Mouse (Mus musculus) left cerebral cortex, postnatal 36 days (tissue): ENCODE measurements around the gene Pomp. TPM values are rescaled to one million over a fixed set of nuclear protein-coding genes. Genes with fewer than 3 reads are reported as not detected.

Experiments
- DNase-seq, 2 experiments: peaks; one replicate each; pipeline ENCODE4 v3.0.0; 2021 to 2022; ENCODE audit warnings: low spot score in 2 of 2, mixed read lengths in 1 of 2
- intact Hi-C: fragments of 180-260 bp; cut with DNase I; formaldehyde crosslinking; loops from one replicate; pipeline ENCODE4 v1.15.1; 2025
- total RNA-seq, 2 experiments: library from RNA; stranded (reverse); gene quantifications; 2 replicates each; pipeline ENCODE4 v1.2.3; 2021

The Pomp gene
- total RNA-seq, result 100 to 1,000 TPM; 159 to 195 TPM

DNA sequence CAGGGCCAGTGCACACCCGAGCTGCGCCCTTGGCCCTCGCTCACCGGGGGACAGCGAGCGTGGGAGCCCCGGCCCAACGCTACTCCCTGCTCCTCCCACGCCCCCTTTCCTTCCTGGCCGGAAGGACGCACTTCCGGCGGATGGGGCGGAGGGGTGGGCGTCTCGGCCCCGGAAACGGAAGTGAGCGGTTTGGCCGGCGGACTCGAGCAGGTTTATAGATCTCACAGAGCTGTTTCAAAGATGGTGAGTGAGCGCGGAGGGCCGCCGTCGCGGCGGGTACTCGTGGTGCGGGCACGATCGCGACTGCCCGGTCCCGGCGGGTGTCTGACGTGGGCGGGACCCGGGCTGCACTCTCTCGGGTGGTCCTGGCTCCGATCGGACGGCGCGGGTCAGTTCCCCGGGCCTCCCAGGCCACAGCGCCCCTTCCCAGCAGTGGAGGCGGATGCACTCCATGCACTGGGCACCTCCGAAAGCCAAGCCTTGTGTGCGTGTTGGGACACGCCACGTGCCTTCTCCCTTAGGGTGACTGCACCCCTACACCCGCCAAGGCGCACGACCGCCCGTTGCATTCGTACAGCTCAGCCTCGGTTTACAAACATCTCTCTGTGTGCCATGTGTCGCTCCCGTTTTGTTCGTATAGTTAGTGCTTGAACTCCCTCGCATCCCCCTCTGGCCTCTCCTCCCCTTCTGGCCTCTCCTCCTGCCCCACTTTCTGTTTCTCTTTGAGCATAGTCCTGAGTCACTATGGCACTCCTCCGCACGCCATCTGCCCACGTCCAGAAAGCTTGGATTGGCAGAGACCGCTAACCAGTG lies at the start of gene Pomp:
Gene Pomp (plus strand): TSS at position 13 of the 813 bp plus-strand sequence.
- intact Hi-C loops, result loop anchor here (5.0 to 10.0 kb wide), 2 partner anchors 97 to 384 kb away; partner anchors contain the start of gene Mtus2
- peak; percentile 92 to 94 for DNase-seq

GRCm38 (mm10) chr5:147812255-147813040 lies 47.8 kb upstream of the Pomp start:
- intact Hi-C loops, result no loop called here
- no peak for DNase-seq

DNA sequence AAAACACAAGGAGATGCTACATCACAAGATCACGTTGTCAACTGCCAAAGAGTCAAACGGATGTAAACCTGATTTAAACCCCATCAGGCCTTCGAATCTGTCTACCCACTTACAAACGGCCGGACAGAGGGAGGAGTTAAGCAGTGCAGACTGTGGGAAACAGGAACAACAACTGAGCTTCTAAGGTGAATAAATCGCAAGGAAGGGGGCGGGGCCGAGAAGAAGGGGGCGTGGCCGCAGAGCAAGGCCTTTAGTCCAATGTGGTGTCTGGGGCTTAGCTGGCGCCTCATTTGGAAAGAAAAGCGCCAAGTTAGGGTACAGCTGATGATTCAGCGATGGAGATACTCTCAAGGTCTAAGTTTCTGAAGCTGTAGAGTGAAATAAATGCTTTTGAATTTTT lies 45.3 kb upstream of the Pomp start:
- DNase-seq, result no peak
- intact Hi-C loops, result no loop called here

- DNase-seq, result no peak
- intact Hi-C loops, result no loop called here
These were observed 44.7 kb upstream of the Pomp start for GRCm38 (mm10) chr5:147815592-147815991.

- intact Hi-C loops, result no loop called here
- DNase-seq, result no peak
These were observed 43.8 kb upstream of the Pomp start for GRCm38 (mm10) chr5:147816465-147816864.

- intact Hi-C loops, result no loop called here
- DNase-seq, result no peak
These were observed 42.3 kb upstream of the Pomp start for GRCm38 (mm10) chr5:147817747-147818496.

- DNase-seq, result no peak
- intact Hi-C loops, result no loop called here
These were observed 41.4 kb upstream of the Pomp start for GRCm38 (mm10) chr5:147818866-147819265.

DNA sequence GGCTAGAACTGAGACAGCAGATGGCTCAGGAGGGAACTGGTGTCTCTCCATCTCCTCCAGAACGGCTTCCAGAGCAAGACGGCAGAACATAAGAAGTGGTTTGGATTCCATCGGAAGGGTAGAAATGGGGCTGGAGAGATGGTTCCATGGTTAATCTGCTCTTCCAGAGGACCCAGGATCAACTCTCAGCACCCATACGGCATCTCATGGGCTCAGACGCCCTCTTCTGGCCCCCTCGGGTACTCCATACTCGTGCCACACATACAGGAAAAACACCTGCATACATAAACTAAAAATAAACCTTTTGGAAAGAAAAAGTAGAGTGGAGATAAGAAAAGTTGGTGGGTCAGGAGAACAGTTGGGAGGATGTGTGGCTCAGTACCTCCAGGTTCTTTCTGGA lies 40.4 kb upstream of the Pomp start:
- intact Hi-C loops, result no loop called here
- DNase-seq, result no peak

GRCm38 (mm10) chr5:147824021-147824605 lies 36.1 kb upstream of the Pomp start:
- intact Hi-C loops, result no loop called here

DNA sequence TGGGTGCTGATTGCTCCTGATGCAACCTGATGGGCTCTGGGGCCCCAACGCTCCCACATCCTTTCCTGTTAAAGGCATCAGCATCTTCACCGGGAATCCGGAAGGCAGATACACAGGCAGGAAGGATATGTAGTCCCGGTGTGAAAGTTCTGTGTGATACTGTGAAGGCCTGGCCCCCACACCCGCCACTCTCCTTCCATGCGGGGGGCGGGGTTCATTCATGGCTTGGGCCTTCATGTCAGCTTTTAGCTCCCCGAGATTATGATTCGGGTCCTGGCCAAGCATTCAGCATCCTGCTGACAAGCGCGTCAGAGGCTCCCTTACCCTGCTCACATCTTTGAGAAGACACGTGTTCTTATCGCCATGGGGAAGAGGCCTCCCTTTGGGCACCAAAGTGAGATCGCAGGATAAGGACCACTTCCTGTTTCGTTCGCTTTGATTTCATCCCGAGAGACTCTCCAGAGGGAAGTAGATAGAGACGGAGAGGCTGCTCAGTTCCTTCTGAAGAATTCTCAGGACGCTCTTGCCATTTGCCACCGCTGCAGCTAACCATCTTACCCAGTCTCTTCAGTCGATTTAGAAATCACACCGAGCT lies 34.8 kb upstream of the Pomp start:
- intact Hi-C loops, result no loop called here
- DNase-seq, result no peak

More at GRCm38 (mm10) chr5:147824021-147824605, 36.1 kb upstream of the Pomp start:
- DNase-seq, result no peak

- DNase-seq, result no peak
- intact Hi-C loops, result no loop called here
These were observed 34.2 kb upstream of the Pomp start for GRCm38 (mm10) chr5:147826091-147826490.

DNA sequence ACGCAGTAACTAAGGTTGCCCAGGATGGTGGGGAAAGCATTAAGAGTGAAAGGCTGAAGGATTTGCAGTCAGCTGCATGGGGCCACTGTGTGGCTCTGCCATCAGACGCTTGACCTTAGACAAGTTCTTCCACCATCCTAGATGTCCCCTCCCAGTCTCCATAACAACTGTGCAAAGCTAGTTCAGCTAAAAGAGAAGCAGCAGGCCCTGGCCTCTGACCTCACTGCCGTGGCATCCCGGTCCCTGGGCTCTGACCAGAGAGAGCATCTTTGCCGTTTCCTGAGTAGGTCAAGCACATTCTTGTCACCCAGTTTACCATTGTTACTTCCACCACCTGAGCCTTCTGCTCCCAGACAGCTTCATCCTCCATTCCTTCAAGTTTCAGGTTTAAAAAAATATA lies 33.7 kb upstream of the Pomp start:
- intact Hi-C loops, result no loop called here
- no peak for DNase-seq

GRCm38 (mm10) chr5:147828846-147829245 lies 31.4 kb upstream of the Pomp start:
- DNase-seq, result no peak
- intact Hi-C loops, result no loop called here

GRCm38 (mm10) chr5:147832842-147833241 lies 27.4 kb upstream of the Pomp start:
- no peak for DNase-seq
- intact Hi-C loops, result no loop called here

DNA sequence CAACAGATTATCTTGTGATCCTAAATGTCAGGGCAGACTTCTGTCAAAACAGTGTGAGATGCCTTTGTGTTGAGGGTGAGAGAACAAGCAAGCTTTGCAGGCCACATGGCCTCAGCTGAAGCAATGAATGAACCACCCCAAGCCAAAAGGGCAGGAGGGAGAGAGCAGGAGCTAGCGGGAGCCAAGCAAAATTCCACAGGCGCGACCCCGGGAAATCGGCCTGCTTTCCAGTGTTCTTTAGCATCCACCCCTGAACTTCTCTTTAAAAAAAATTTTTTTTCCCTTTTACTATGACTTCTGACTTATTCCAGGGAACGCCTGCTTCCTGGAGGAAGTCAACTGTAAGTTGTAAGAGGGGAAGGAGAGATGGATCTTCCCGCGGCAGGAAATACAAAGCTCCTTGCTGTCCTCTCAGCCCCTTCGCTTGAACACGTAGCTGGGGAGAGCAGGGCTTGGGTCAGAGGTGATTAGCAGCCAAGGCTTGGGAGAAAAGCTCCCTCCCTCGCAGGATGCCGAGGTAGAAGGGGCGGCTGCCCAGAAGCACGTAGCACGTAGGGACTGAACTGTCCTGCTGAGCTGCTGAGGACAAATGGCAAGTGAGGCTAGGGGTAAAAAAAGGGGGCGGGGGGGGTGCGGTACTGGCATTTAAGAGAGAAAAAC lies 25.3 kb upstream of the Pomp start:
- intact Hi-C loops, result no loop called here
- no peak for DNase-seq

DNA sequence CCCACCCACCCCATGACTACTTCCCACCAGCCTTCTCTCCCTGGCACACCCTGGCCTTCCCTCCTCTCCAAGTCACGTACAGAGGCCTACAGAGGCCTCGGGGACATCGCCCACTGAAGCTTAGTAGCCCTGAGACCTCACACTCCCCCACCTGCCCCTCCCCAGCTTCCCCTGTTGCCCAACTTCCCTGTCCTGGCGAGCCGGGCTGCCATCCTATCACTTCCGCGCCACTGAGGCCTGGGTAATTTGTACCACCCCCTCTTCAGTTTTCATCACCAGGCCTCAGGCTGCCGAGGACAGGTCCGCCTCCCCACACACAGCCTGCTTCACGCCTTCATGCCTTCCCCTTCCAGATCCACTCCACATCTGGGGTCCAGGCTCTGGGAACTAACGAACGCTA lies 20.8 kb upstream of the Pomp start:
- intact Hi-C loops, result no loop called here
- no peak for DNase-seq

- DNase-seq, result no peak
- intact Hi-C loops, result loop anchor here (10.0 kb wide), 2 partner anchors 119 to 439 kb away; partner anchors contain the start of genes Flt1 and Flt3
These were observed 16.9 kb upstream of the Pomp start for GRCm38 (mm10) chr5:147843340-147843739.

DNA sequence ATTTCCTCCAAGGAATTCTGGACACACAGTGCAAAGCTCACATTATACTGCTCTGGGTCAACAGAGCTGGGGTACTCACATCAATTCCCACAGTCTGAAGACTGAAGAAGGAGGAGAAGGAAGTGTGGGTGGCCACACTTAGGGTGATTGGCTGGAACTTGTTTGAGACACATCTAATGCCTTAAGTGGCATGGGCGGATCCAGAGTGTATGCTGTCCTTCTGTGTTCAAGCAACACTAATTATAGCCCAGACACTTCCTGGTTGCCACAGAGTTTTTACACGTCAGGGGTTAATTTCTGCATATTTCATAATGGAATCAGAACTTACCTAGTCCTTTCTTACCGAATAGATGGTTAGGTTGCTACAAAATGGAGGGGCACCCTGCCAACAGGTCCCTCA lies 14.9 kb upstream of the Pomp start:
- intact Hi-C loops, result loop anchor here (10.0 kb wide), 2 partner anchors 121 to 441 kb away; partner anchors contain the start of genes Flt1 and Flt3
- DNase-seq, result no peak

GRCm38 (mm10) chr5:147847361-147847760 lies 12.9 kb upstream of the Pomp start:
- intact Hi-C loops, result loop anchor here (10.0 kb wide), 2 partner anchors 123 to 443 kb away; partner anchors contain the start of genes Flt1 and Flt3
- DNase-seq, result no peak
